Mouse (Mus musculus) ES-E14 (cell line): Measurements from ENCODE around the gene Tpte. TPM values are rescaled to one million over a fixed set of nuclear protein-coding genes. Genes with fewer than 3 reads are reported as not detected.

Experiments
- DNase-seq: peaks from one replicate; pipeline ENCODE4 v3.0.0-alpha.2; 2013; ENCODE audit warnings: low read depth, low spot score
- H3K27ac ChIP-seq: 2 replicates; pipeline ENCODE4 v1.5.1; 2012; ENCODE audit warnings: low read depth, mild to moderate bottlenecking, low read length, moderate library complexity, mixed read lengths; ENCODE audit not compliant: poor library complexity, insufficient read depth, severe bottlenecking
- H3K36me3 ChIP-seq: 2 replicates; pipeline ENCODE4 v1.6.1; 2012; ENCODE audit warnings: mild to moderate bottlenecking, low read length, moderate library complexity, mixed read lengths; ENCODE audit not compliant: control insufficient read depth, poor library complexity, insufficient read depth, severe bottlenecking
- H3K4me1 ChIP-seq, 2 experiments: fragments of 150-350 bp in 1 of 2; sonication (generic) in 1 of 2; 2 replicates each; pipeline ENCODE4 v1.6.1; 2012; ENCODE audit warnings: low read length in 2 of 2, mild to moderate bottlenecking in 1 of 2, mixed read lengths in 1 of 2; ENCODE audit not compliant: control insufficient read depth in 2 of 2, insufficient read depth in 2 of 2, poor library complexity in 1 of 2
- H3K4me3 ChIP-seq, 2 experiments: fragments of 150-350 bp in 1 of 2; sonication (generic) in 1 of 2; 2 replicates each; pipeline ENCODE4 v1.5.1; 2012; ENCODE audit warnings: low read length in 2 of 2, low read depth in 1 of 2, mild to moderate bottlenecking in 1 of 2, mixed read lengths in 1 of 2; ENCODE audit not compliant: insufficient read depth in 1 of 2, poor library complexity in 1 of 2, severe bottlenecking in 1 of 2
- H3K9ac ChIP-seq: 2 replicates; pipeline ENCODE4 v1.6.1; 2012; ENCODE audit warnings: low read depth, mild to moderate bottlenecking, low read length, mixed read lengths; ENCODE audit not compliant: poor library complexity, insufficient read depth, severe bottlenecking
- H3K9me3 ChIP-seq: fragments of 150-350 bp; sonication (generic); 2 replicates; pipeline ENCODE4 v1.6.1; 2012; ENCODE audit warnings: low read depth, mild to moderate bottlenecking, low read length; ENCODE audit not compliant: control insufficient read depth, insufficient read depth
- CHD2 ChIP-seq: IDR thresholded peaks from 2 replicates; pipeline ENCODE4 v1.6.1; 2014; ENCODE audit warnings: mild to moderate bottlenecking, low read depth, low read length, inconsistent platforms
- HCFC1 ChIP-seq: IDR thresholded peaks from 2 replicates; pipeline ENCODE4 v1.6.1; 2012; ENCODE audit warnings: low read length, inconsistent platforms, borderline replicate concordance; ENCODE audit not compliant: insufficient read depth
- MAFK ChIP-seq: IDR thresholded peaks from 2 replicates; pipeline ENCODE4 v1.6.1; 2014; ENCODE audit warnings: mild to moderate bottlenecking, low read depth, low read length, inconsistent platforms; ENCODE audit not compliant: insufficient read depth
- ZC3H11A ChIP-seq: IDR thresholded peaks from 2 replicates; pipeline ENCODE4 v1.6.1; 2012; ENCODE audit warnings: low read depth, mild to moderate bottlenecking, inconsistent platforms, low read length, borderline replicate concordance
- ZNF384 ChIP-seq: IDR thresholded peaks from 2 replicates; pipeline ENCODE4 v1.6.1; 2012; ENCODE audit warnings: low read depth, low read length, inconsistent platforms
- in situ Hi-C, 2 experiments: fragments of 600-800 bp; cut with MboI; formaldehyde crosslinking; loops; one replicate each; pipeline ENCODE4 v1.15.1; 2025; ENCODE audit warnings: low sequenced_read_pairs in 2 of 2, inconsistent platforms in 1 of 2; ENCODE audit not compliant: unreplicated experiment in 2 of 2
- total RNA-seq: library from RNA; depleted of rRNA; stranded (reverse); fragments of 300-350 nt; gene quantifications from 2 replicates; pipeline ENCODE4 v1.2.3, GENCODE M21; 2012

Tpte gene
- total RNA-seq, 1 experiment, result not detected

DNA sequence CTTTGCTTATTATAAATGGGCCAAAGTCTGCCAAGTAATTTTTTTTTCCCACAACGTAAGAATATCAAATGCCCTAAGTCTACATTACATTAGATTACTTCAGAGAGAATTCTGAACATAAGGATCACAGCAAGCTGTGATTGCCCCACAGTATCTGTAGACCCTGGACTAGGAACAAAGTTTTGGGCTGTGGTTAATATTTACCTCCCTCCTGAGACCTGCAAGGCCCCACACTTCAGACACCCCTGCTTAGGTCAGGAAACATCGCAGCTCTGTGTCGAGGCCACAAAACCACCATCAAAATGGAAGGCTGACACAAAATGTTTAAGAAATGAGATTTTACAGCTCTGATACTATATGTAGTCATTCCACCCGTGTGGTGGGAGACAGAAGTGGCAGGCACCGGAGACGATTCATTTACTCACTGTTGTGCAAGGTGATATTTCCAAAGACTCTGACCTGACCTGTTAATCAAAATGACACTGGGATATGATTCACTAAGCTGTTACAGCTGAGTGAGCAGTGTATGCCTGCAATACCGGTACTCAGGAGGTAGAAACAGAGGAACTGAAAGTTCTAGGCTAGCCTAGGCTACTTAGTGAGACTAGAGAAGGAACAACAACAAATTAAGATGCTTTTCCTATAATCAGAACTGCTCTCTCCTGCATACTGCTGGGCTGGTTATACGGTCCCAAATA lies 107.7 kb downstream of the Tpte start:
- TF ChIP-seq CHD2, result no peak
- in situ Hi-C loops, result no loop called here

DNA sequence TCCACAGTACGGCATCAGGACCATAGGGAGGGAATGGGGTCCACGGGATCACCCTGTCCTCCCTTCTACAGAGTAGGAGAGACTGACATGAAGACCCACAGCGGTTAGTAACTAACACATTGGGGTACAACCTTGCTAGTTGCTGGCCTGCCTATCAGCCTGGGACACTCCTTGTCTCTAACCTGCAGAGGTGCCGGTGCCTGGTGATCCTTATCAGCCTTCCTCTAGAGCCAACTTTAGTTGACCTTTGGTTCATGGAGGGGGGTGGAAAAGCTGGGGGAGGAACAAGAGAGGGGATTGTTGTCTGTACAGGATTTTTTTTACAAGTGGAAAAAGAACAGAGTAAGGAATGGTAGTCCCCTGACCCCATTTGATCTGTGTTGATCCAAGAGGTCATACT lies 111.2 kb downstream of the Tpte start:
- Histone ChIP-seq H3K9ac (no peak overlapping the region), H3K4me1 (peaks cover 0 to 3% of the 10 kb centered on the region in 2 experiments; a peak in 1 of 4 replicates), H3K27ac (no peak overlapping the region), H3K4me3 (no peak overlapping the region), H3K9me3 (no peaks in the 10 kb centered on the region), H3K36me3 (peaks cover 16% of the 10 kb centered on the region; the same call in 1 of the 2 replicates)
- in situ Hi-C loops, result no loop called here
- no peak for DNase-seq
- TF ChIP-seq CHD2 (no peak), ZC3H11A (no peak), MAFK (no peak), HCFC1 (no peak), ZNF384 (no peak)

More for the DNA sequence above, 107.7 kb downstream of the Tpte start:
- H3K36me3 ChIP-seq, result peaks cover 29% of the 10 kb centered on the region; the same call in 1 of the 2 replicates
- DNase-seq, result no peak
- no peak overlapping the region for H3K9ac ChIP-seq
- no peaks in the 10 kb centered on the region for H3K4me1 ChIP-seq
- no peaks in the 10 kb centered on the region for H3K9me3 ChIP-seq
- no peak overlapping the region for H3K27ac ChIP-seq
- H3K4me3 ChIP-seq, result no peak overlapping the region

DNA sequence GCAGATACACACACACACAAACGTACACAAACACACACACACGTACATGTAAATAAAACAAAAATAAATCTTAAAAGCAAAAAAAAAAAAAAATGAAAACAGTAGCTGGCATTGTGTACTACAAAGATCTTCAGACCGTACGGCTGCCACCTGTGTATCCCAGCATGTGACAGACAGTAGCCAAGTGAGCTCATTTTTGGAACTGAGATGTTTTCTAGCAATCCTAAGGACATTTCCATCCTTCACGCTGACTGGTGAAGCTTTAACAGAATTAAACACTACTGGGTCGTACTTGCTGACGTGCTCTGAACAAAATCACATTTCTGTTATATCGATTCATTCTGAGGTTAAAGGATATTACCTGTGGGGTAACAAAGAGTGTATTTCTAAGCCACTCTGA lies 112.0 kb downstream of the Tpte start:
- Histone ChIP-seq H3K4me3 (no peak overlapping the region), H3K9me3 (no peaks in the 10 kb centered on the region), H3K27ac (no peak overlapping the region), H3K36me3 (peaks cover 12% of the 10 kb centered on the region; the same call in 1 of the 2 replicates), H3K4me1 (peaks cover 0 to 3% of the 10 kb centered on the region in 2 experiments; a peak in 1 of 4 replicates), H3K9ac (no peak overlapping the region)
- no peak for DNase-seq
- in situ Hi-C loops, result no loop called here
- TF ChIP-seq HCFC1 (no peak), MAFK (no peak), CHD2 (no peak), ZNF384 (no peak)

DNA sequence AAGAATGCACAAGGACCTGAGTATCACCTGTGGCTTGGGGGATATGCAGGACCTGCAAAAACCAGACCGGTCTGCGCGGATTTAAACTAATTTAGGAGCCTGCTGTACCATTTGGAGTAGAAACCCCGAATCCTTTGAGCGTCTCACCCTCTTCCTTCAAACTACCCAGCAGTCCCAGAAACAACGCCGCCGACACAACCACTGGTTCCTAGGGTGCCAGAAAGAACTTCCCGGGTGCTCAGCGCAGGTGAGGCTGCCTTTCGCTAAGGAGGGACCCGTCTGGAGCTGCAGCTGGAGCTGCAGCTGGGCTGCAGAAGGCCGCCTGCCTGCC lies 114.5 kb downstream of the Tpte start:
- H3K36me3 ChIP-seq, result peaks cover 7% of the 10 kb centered on the region; the same call in 1 of the 2 replicates
- in situ Hi-C loops, result no loop called here
- peak overlapping the region; percentile 93 for H3K9ac ChIP-seq
- no peak for TF ChIP-seq MAFK
- TF ChIP-seq ZC3H11A, result no peak
- no peak for TF ChIP-seq HCFC1
- no peak for TF ChIP-seq ZNF384
- no peak for TF ChIP-seq CHD2
- no peak overlapping the region for H3K27ac ChIP-seq
- H3K4me1 ChIP-seq, result peaks cover 0 to 3% of the 10 kb centered on the region in 2 experiments; a peak in 1 of 4 replicates
- DNase-seq, result no peak
- peak overlapping the region; percentile 98 for H3K4me3 ChIP-seq
- H3K9me3 ChIP-seq, result no peaks in the 10 kb centered on the region
